Mouse (Mus musculus) lung, postnatal 25 days (tissue): Measurements from ENCODE around the gene Mdga1.

Source experiments
- DNase-seq: peaks from one replicate; pipeline ENCODE4 v3.0.0; 2022; ENCODE audit warnings: low spot score

Gene Mdga1

GRCm38 (mm10) chr17:29920089-29920488, 49.8 kb downstream of the Mdga1 start:
- DNase-seq, result no peak

- DNase-seq, result no peak
These were observed 50.4 kb downstream of the Mdga1 start for GRCm38 (mm10) chr17:29919552-29919920.

GRCm38 (mm10) chr17:29918791-29919551, 50.9 kb downstream of the Mdga1 start:
- DNase-seq, result no peak

DNA sequence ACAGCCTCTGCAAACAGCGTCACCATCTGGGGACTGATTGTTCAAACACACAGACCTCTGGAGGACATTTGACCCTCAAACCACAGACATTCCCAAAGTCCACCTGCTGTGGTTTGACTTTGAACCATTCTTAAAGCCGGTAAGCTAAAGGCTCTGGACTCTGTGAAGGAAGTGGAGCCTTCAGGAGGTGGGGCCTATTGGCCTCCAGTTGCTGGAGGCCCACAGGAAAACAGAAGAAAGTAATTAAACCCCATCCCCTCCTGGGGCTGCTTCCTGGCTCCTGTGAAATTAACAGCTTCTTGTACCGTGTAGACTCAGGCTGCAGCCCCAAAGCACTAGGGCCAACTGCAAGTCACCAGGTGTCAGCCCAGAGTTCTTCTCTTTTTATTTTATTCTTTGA, 52.9 kb downstream of the Mdga1 start:
- DNase-seq, result no peak

DNA sequence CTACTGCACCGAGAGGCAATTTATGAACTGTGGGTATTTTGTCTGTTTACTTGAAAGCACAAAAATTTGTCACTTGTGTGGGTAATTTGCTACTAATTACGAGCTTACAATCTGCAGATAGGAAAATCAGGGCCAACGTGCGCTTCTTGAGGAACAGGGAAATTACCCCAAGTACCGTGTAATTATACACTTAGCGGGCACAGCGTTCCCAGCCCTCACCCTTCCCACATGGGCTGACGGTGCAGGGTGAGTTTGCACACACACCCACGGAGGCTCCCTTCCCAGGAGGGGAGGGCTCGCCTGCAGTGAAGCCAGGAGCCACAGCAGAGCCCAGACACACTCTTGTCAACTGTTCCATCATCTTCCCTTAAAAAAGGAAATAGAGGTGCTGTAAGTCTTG, 54.1 kb downstream of the Mdga1 start:
- no peak for DNase-seq

- DNase-seq, result no peak
These were observed 56.5 kb downstream of the Mdga1 start for GRCm38 (mm10) chr17:29913301-29913965.

DNA sequence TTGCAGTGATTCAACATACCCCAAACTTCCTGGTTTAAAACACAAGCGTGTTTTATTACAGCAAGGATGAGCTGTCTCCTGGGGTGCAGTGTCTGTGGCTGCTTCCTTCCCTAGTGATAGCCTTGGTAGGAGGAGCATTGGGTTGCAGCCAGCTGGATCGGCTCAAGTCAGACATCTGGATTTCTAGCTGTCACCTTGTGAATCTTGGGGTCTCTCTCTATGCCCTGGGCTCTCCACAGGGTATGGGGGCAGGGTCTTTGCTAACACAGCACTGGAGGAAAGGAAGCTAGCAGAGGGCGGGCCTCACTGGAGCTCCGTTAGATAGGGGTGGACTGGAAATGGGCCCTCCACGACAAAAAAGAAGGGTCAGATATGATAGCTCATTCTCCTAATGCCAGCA, 57.2 kb downstream of the Mdga1 start:
- no peak for DNase-seq

DNA sequence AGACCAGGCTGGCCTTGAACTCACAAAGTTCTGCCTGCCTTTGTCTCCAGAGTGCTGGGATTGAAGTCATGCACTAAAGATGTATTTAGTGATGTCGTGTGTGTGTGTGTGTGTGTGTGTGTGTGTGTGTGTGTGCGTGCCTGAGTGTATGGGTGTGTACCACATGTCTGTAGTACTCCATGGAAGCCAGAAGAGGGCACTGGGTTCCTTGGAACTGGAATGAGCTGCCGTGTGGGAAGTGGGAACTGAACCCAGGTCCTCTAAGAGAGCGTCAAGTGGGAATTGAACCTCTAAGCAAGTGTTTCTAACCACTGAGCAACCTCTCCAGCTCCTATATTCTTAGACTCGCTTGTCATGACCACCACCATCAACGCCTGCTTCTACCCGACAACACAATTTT, 60.9 kb downstream of the Mdga1 start:
- DNase-seq, result no peak

GRCm38 (mm10) chr17:29904694-29905093, 65.2 kb downstream of the Mdga1 start:
- no peak for DNase-seq

DNA sequence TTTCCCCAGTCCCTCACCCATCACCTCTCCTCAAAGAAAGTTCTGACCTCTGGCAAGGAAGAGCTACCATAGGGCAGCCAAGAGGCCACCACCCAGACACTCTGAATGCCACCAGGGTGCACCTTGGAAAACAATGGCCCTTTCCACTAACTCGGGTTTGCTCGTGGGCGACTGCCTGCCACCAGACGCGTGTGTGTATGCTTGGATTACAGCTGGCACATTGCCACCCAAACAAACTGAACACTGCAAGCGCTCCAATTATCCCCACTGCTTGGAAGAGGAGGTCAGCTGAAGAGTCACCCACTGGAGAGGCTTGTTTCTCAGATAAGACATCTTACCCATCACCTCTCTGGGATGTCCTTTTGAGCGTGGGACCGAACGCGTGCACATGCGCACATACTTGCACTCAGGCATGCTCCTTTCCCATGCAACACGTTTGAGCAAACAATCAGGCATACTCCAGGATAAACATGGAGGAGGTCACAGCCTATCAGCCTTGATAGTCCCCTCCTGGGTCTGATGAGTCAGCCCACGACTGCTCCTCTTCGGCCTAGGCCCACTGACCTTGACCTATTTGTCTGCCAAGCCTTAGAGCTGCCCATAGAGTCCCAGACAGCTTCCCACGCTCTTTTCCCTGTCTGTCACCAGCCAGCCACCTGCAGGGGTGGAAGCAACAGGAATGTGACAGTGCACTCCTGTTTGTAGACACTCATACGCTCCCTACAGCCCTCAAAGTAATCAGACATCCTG, 67.3 kb downstream of the Mdga1 start:
- DNase-seq, result no peak

DNA sequence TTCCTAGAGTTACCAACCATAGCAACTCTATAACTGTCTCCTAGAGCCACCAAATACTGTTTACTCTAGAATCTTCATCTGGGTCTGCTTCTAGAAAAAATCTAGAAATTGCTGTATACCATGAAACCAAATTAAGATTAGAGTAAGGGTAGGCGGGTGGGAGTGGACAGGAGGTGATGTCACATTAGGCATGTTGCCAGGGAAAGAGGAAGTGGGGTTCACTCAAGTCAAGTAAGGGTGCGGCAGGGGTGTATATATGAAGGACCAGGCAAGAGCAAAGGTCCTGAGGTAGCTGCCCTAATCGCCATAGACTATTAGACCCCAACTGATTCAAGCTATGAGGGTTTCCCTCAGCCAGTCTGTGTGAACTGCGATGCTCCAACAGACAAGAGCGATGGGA, 69.6 kb downstream of the Mdga1 start:
- DNase-seq, result no peak

DNA sequence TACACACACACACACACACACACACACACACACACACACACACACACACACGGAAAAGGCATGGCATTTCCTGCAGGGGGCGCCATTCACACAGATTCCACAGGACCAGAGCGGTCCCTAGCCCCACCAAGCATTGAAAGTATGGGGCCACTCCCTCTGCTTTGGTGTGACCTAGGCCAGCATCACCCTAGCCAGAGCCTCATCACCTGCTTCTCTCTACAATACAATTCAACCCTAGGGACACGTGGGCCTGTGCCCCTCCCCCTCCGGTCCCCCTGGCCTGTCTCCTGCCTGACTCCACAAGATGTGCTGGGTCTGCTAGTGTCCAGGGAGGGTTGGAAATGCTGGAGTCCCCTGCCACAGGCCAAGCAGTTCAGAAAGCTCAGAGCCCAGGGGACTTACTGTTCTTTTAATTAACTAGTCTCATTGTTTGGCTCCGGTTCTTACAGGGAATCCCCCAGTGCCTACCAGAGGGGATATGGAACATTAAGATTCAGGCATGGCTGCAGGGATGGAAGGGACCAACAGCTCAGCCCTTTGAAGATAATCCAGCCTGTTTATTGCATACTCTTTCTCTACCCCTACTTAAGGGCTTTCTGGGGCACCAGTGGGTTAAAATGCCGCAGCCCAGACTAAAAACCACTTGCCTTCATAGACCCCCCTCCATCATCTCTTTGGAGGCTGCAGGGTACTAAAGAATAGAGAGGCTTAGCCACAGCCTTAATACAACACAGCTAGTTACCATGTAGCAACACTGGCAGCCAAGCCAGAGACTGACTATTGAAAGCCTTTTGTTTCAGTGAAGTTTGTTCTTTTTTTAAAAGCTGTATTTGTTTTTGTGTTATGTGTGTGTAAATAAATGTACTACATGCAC, 73.5 kb downstream of the Mdga1 start:
- no peak for DNase-seq

DNA sequence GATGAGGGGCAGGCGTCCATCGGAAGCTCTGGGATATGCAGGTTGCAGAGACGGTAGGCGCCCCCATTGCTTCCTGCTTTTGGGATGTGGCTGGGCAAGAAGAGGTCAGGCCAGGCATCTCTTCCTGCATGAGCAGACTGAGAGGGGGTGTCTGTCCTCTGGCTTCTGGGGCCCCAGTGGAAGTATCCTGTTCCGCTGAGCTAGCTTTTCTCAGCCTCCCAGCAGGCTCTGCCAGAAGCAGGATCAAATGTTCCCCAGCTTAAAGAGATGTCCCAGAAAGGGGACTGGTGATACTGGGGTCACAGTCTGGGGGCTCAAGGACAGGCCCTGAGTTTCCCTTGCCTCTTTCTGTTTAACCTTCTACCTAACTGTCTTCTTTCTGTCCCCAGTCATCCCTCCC, 74.3 kb downstream of the Mdga1 start:
- DNase-seq, result no peak

DNA sequence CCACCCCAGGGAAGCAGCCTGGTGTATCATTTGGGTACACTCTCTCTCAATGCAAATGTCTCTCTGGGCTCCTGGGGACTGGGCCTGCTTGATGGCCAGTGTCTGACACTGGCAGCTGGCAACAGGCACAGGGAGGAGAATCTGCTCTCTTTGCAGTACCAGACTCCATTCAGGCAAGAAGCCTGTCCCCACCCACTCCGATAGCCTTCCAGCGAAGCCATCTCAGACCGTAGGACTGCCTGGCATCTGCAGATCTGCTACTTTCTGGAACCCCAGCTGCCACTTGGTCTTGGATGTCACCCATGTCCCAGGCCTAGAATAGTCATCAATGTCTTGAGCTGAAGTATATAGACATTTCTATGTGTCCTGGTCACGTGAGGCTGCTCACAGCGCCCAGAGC, 74.9 kb downstream of the Mdga1 start:
- no peak for DNase-seq

DNA sequence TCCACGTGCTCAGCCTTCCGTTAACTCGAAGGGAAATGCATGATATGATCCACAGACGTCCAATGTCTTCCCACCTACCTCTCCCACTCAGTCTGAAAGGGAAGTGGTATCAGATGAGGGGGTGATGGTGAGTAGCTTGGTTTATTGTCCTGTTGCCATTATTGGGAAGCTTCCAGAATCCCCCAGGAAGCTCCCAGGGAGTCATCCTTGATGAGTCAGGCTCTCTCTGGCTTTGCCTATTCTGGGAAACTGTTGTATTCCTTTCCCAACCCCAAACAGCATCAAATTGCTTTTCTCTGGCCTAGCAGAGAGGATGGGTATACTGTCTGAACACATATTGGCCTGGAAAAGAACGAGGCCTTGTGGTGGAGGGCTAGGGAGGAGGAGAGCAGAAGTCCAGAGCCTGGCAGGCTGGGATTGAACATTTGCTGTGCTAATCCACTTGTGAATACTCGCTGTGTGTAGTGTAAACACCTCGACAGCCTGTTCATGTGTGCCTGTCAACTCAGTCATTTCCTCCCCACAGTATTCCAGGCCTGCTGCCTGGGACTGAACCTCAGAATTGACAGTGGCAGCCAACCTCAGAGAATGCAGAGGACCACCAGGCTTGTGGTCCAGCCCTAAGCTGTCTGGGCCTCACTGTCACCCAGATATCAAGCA, 79.3 kb downstream of the Mdga1 start:
- DNase-seq, result no peak

DNA sequence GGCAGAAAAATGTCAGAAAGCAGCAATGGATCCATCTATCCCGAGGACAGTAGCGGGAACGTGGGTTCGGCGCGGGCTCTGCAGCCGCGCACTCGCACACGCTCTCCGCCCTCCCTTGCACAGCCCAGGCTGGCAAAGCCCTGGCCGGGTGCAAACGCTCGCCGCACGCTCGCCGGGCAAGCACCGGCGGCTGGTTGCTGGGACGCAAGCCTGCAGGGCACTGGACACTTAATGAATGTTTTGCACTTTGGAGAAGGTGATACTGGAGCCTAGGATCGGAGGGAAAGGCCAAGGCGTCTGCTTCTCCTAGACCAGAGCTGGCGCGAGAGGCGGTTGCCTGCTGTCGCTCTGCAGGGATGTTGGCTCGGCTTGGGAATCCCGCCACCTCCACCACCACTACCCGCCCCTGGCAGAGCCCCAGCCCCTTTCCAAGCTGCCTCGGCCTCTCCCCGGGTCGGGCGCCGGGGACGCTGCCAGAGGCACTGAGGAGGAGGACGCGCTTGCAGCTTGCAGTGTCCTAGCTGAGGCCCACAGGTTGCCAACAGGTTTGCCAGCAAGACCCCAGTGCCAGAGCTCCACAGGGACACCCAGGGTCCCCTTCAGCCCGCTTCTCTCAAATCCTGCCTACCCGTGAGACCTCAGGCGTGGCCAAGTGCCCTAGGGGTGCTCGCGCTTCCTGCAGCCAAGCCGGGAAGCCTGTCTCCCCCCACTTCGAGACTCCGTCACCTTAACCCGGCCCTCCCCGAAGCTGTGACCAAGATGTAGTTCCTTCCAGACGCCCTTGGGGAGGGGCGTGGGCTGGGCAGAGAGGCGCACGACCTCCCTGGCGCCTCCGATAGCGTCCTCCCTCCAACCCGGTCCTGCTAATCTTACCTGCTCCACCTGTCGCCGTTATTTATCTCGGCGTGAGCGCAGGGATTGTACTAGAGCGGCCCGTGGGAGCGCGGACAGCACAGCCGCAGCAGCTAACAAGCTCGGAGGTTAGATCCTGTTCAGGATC, 80.6 kb downstream of the Mdga1 start:
- no peak for DNase-seq

- DNase-seq, result no peak
These were observed 81.7 kb downstream of the Mdga1 start for GRCm38 (mm10) chr17:29887881-29888826.

DNA sequence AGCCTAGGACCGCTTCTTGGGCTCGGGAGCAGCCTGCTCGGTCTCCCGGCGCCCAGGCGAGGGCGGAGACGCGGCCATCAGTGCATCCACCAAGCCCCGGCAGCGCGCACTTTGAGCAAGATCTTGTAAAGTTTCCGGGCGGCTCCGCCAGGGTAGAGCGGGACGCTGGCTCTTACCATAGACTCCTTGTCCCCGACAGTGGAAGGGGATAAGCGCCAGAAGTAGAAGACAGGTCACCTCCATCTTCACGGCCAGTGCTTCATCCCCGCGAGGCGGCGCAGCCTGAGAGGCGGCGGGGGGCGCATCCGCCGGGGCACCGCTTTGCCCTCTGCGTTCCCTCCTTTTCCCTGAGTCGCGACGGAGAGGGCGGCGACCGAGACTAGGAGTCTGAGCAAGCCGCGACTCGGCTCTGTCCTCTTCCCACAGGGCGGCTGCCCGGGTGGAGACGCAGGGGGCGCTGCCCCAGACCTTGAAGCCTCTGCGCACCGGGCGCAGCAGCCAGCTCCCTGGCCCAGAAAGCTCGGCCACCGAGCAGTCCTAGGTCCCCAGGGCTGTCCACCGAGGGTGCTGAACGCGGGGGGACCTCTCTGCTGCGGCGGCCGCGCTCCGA, 82.5 kb downstream of the Mdga1 start:
- DNase-seq, result no peak
